Mouse (Mus musculus): ENCODE results near the gene Calm4. TPM values are rescaled to one million over a fixed set of nuclear protein-coding genes. Genes with fewer than 3 reads are reported as not detected.

The Calm4 gene
- polyA plus RNA-seq, 1 experiment from 2014 or later = 0.17 TPM

GRCm38 (mm10) chr13:3862922-3863580, 25.5 kb downstream of the Calm4 start:
- no peaks in the 10 kb centered on the region for H3K9me3 ChIP-seq (replicated peaks)
- ATAC-seq (ENCODE audit: low FRiP score) = no peak
- no peak overlapping the region for H3K4me3 ChIP-seq (replicated peaks)
- H3K36me3 ChIP-seq = no peaks in the 10 kb centered on the region
- H3K27ac ChIP-seq (replicated peaks) = no peak overlapping the region
- 88% methylated on average over 10 of the region's 10 CpGs for WGBS
- no peak overlapping the region for H3K4me2 ChIP-seq
- no peaks in the 10 kb centered on the region for H3K27me3 ChIP-seq (replicated peaks)
- no peaks in the 10 kb centered on the region for H3K4me1 ChIP-seq
- no peak overlapping the region for H3K9ac ChIP-seq (replicated peaks)

GRCm38 (mm10) chr13:3865648-3866354, 28.2 kb downstream of the Calm4 start:
- H3K27ac ChIP-seq (replicated peaks) = no peak overlapping the region
- ATAC-seq (ENCODE audit: low FRiP score) = no peak
- 84% methylated on average over 14 of the region's 14 CpGs for WGBS
- H3K27me3 ChIP-seq (replicated peaks) = no peaks in the 10 kb centered on the region
- H3K9me3 ChIP-seq (replicated peaks) = no peaks in the 10 kb centered on the region
- no peak overlapping the region for H3K9ac ChIP-seq (replicated peaks)
- H3K4me2 ChIP-seq = no peak overlapping the region
- no peaks in the 10 kb centered on the region for H3K4me1 ChIP-seq
- H3K4me3 ChIP-seq (replicated peaks) = no peak overlapping the region
- H3K36me3 ChIP-seq = no peaks in the 10 kb centered on the region

- H3K9me3 ChIP-seq (replicated peaks) = no peaks in the 10 kb centered on the region
- 85% methylated on average over 8 of the region's 8 CpGs for WGBS
- H3K9ac ChIP-seq (replicated peaks) = no peak overlapping the region
- no peaks in the 10 kb centered on the region for H3K27me3 ChIP-seq (replicated peaks)
- H3K4me1 ChIP-seq = no peaks in the 10 kb centered on the region
- no peak overlapping the region for H3K4me2 ChIP-seq
- no peak for ATAC-seq (ENCODE audit: low FRiP score)
- no peaks in the 10 kb centered on the region for H3K36me3 ChIP-seq
- H3K27ac ChIP-seq (replicated peaks) = no peak overlapping the region
- H3K4me3 ChIP-seq (replicated peaks) = no peak overlapping the region
Observed at GRCm38 (mm10) chr13:3866355-3867052, 28.9 kb downstream of the Calm4 start.

GRCm38 (mm10) chr13:3867158-3867557, 29.6 kb downstream of the Calm4 start:
- WGBS = 89% methylated on average over 6 of the region's 6 CpGs
- no peaks in the 10 kb centered on the region for H3K36me3 ChIP-seq
- H3K4me2 ChIP-seq = no peak overlapping the region
- no peaks in the 10 kb centered on the region for H3K9me3 ChIP-seq (replicated peaks)
- ATAC-seq (ENCODE audit: low FRiP score) = no peak
- no peak overlapping the region for H3K9ac ChIP-seq (replicated peaks)
- H3K27me3 ChIP-seq (replicated peaks) = no peaks in the 10 kb centered on the region
- H3K4me1 ChIP-seq = no peaks in the 10 kb centered on the region
- no peak overlapping the region for H3K4me3 ChIP-seq (replicated peaks)
- no peak overlapping the region for H3K27ac ChIP-seq (replicated peaks)

GRCm38 (mm10) chr13:3869901-3870300, 32.3 kb downstream of the Calm4 start:
- Histone ChIP-seq H3K4me2 (no peak overlapping the region), H3K9me3 (replicated peaks) (no peaks in the 10 kb centered on the region), H3K4me1 (no peaks in the 10 kb centered on the region), H3K4me3 (replicated peaks) (no peak overlapping the region), H3K36me3 (no peaks in the 10 kb centered on the region), H3K9ac (replicated peaks) (no peak overlapping the region), H3K27ac (replicated peaks) (no peak overlapping the region), H3K27me3 (replicated peaks) (no peaks in the 10 kb centered on the region)
- ATAC-seq (ENCODE audit: low FRiP score) = no peak

GRCm38 (mm10) chr13:3872832-3873231, 35.3 kb downstream of the Calm4 start:
- no peaks in the 10 kb centered on the region for H3K4me1 ChIP-seq
- no peak overlapping the region for H3K4me2 ChIP-seq
- no peak overlapping the region for H3K4me3 ChIP-seq (replicated peaks)
- H3K9me3 ChIP-seq (replicated peaks) = no peaks in the 10 kb centered on the region
- no peaks in the 10 kb centered on the region for H3K36me3 ChIP-seq
- WGBS = 95% methylated on average over 4 of the region's 4 CpGs
- ATAC-seq (ENCODE audit: low FRiP score) = no peak
- H3K27ac ChIP-seq (replicated peaks) = no peak overlapping the region
- H3K27me3 ChIP-seq (replicated peaks) = no peaks in the 10 kb centered on the region
- H3K9ac ChIP-seq (replicated peaks) = no peak overlapping the region

- 79% methylated on average over 6 of the region's 6 CpGs for WGBS
- H3K27me3 ChIP-seq (replicated peaks) = no peaks in the 10 kb centered on the region
- H3K4me2 ChIP-seq = no peak overlapping the region
- H3K9me3 ChIP-seq (replicated peaks) = no peaks in the 10 kb centered on the region
- no peak for ATAC-seq (ENCODE audit: low FRiP score)
- H3K9ac ChIP-seq (replicated peaks) = no peak overlapping the region
- H3K4me1 ChIP-seq = no peaks in the 10 kb centered on the region
- no peaks in the 10 kb centered on the region for H3K36me3 ChIP-seq
- H3K27ac ChIP-seq (replicated peaks) = no peak overlapping the region
- no peak overlapping the region for H3K4me3 ChIP-seq (replicated peaks)
Observed at GRCm38 (mm10) chr13:3876448-3876847, 38.9 kb downstream of the Calm4 start.

- no peak overlapping the region for H3K9ac ChIP-seq (replicated peaks)
- H3K4me3 ChIP-seq (replicated peaks) = no peak overlapping the region
- H3K9me3 ChIP-seq (replicated peaks) = no peaks in the 10 kb centered on the region
- H3K27me3 ChIP-seq (replicated peaks) = no peaks in the 10 kb centered on the region
- no peak overlapping the region for H3K4me2 ChIP-seq
- ATAC-seq (ENCODE audit: low FRiP score) = no peak
- 82% methylated on average over 6 of the region's 6 CpGs for WGBS
- no peaks in the 10 kb centered on the region for H3K4me1 ChIP-seq
- H3K36me3 ChIP-seq = 0 out of 2 replicates have a peak, but pooled peaks cover 2% of the 10 kb centered on the region
- H3K27ac ChIP-seq (replicated peaks) = no peak overlapping the region
Observed at GRCm38 (mm10) chr13:3877185-3877584, 39.6 kb downstream of the Calm4 start.

GRCm38 (mm10) chr13:3877679-3878220, 40.2 kb downstream of the Calm4 start:
- no peak overlapping the region for H3K27ac ChIP-seq (replicated peaks)
- H3K36me3 ChIP-seq = 0 out of 2 replicates have a peak, but pooled peaks cover 3% of the 10 kb centered on the region
- no peak overlapping the region for H3K4me3 ChIP-seq (replicated peaks)
- no peak overlapping the region for H3K4me2 ChIP-seq
- WGBS = 67% methylated on average over 4 of the region's 4 CpGs
- H3K9me3 ChIP-seq (replicated peaks) = no peaks in the 10 kb centered on the region
- ATAC-seq (ENCODE audit: low FRiP score) = no peak
- no peaks in the 10 kb centered on the region for H3K27me3 ChIP-seq (replicated peaks)
- H3K4me1 ChIP-seq = no peaks in the 10 kb centered on the region
- no peak overlapping the region for H3K9ac ChIP-seq (replicated peaks)

- peaks cover 3% of the 10 kb centered on the region; the same call in 1 of the 2 replicates for H3K27me3 ChIP-seq (replicated peaks)
- no peak overlapping the region for H3K9ac ChIP-seq (replicated peaks)
- ATAC-seq (ENCODE audit: low FRiP score) = no peak
- WGBS = 95% methylated on average over 7 of the region's 7 CpGs
- H3K9me3 ChIP-seq (replicated peaks) = no peaks in the 10 kb centered on the region
- H3K36me3 ChIP-seq = peaks cover 36% of the 10 kb centered on the region
- H3K4me1 ChIP-seq = no peaks in the 10 kb centered on the region
- no peak overlapping the region for H3K4me3 ChIP-seq (replicated peaks)
- no peak overlapping the region for H3K4me2 ChIP-seq
- no peak overlapping the region for H3K27ac ChIP-seq (replicated peaks)
Observed at GRCm38 (mm10) chr13:3886663-3887062, 49.1 kb downstream of the Calm4 start.
